Mouse (Mus musculus) layer of hippocampus, adult 9-11 months (tissue): Measurements from ENCODE around the gene Qsox2.

Experiments
- DNase-seq: peaks from one replicate; pipeline ENCODE4 v3.0.0; 2022

Qsox2 gene

DNA sequence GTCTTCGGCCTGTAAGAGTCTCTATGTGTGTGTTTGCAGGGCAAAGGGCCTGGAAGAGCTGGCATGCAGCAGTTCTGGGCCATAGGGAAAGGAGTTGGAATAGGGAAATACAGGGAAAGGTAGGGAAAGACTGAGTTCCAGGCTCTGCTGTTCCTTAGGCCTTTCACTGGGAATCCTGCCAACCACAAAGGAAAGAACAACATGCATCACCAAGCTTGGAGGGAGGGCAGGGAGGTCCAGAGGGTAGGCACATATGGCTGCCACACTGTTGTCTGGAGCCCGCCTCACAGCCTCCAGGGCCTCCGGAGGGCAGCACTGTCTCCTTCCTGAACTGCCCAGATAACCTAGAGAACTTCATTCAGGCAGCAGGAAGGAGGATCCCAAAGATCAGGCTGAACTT is 13.4 kb downstream of the Qsox2 start:
- no peak for DNase-seq

DNA sequence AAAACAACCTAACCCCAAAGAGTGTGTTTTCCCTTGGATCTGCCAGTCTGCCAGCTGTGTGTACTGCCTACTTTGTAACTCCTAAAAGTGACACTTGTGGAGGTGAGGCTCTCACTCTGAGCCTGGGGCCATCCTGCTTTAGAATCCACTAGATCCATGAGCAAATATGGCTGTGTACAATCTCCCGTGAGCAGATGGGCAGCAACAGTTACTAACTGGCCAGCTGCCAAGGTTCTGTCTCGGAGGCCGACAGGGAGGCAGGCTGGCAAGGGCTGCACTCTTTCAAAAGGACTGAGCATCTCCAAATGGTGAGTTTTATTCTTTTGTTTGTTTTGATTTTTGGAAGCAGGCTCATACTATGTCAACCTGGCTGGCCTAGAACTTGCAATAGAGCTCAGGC is 22.8 kb downstream of the Qsox2 start:
- DNase-seq = no peak

DNA sequence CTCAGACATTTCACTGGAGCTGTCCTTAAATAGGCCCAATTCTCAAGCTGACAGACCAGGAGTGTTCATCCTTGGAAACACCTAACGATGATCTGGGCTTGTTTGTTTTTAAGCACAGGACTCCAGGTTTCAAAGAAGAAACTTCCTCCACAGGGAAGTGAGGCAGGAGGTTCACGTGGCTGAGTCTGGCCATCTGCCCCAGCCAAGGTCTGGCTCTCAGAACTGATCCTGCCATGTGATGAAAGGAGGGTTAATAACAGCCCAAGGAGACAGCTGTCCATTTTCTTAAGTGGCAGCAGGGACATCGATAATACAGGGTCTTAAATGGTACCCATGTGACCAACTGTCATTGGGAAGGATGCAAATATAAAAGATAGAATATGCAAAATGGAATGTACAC is 27.8 kb downstream of the Qsox2 start:
- no peak for DNase-seq

DNA sequence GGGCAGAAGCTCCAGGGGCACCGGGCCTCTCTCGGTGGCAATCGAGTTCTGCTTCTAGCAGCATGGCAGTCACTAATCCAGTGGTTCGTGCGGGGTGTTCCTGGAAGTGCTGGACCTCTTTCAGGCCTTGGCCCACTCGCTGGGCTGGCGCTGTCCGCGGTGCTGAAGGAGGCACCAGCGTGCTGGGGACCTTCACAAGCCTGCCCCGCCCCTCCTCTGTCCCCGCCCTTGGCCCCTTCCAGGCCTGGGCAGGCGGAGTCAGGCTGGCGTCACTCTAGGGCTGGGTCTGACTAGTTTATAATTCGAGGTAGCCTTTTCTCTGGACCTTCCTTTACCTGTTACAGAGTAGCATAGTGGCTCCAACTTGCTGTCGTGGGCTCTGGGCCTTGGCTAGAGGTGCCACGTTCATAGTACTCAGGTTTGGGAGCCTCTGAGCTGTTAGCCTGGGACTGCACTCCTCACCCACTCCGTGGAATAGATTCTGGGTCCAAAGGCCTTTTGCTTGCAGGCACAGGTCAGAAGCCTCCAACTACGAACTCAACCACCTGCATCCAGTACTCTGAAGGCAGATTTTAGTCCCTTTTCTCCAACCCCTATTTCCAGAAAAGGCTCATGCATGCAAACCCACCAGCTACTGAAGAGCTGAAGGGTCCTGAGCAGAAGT is 29.1 kb downstream of the Qsox2 start, which contains the start of gene Lhx3:
Lhx3 (minus strand) TSS at position 164 of the 664 bp plus-strand sequence.
- no peak for DNase-seq

DNA sequence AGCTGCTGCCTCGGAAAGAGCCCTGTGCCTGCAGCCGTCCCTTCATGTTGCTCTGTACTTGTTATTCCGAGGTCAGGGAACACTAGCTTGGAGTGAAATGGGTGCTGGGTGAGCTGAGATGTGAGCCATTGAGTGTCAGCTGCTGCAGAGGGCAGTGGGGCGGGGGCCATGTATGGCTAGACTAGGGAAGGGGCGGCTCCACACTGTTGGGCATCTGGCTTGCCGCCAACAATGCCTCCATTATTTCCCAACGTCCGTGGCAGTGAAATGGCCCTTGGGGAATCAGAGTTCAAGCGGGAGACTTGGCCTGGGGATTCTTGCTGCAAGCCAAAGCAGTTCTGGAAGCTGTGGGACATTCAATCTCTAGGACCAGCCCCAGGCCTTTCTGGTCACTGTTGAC is 29.8 kb downstream of the Qsox2 start:
- no peak for DNase-seq

DNA sequence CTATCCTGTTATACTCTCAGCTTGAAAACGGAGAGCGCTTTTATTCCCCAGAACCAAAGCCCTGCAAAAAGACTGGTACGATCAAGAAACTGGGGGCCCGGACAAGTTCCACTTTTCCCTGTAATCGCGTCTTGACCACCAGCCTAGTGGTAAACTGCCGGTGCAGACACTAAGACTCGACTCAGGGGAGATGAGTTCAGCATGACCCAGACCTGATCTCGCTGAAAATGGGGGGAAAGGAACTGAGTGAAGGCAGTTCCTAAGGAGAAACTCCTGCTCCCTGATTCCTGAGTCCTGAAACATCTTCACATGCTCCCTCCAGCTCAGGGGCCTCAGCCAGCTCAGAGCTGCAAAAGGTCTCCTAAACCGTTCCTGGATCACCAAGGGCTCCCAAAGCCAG is 31.6 kb downstream of the Qsox2 start:
- DNase-seq = no peak

DNA sequence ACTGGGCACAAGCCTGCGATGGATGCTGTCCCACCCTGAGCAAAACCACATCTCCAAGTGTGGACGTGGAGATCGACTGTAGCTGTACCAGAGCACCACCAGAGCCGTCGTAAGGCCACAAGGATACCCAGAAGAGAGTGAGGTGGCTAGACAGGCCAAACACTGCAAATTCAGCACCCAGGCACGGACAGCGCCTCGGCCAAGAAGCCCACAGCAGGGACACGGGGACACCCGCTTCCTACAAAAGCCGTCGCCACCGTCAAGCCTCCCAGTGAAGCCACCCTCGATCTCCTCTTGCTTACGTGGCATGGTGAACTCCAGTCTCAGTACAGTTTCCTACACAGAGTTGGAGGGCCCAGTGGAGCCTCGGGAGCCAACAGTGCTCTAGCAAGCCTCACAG is 32.2 kb downstream of the Qsox2 start:
- DNase-seq = no peak

DNA sequence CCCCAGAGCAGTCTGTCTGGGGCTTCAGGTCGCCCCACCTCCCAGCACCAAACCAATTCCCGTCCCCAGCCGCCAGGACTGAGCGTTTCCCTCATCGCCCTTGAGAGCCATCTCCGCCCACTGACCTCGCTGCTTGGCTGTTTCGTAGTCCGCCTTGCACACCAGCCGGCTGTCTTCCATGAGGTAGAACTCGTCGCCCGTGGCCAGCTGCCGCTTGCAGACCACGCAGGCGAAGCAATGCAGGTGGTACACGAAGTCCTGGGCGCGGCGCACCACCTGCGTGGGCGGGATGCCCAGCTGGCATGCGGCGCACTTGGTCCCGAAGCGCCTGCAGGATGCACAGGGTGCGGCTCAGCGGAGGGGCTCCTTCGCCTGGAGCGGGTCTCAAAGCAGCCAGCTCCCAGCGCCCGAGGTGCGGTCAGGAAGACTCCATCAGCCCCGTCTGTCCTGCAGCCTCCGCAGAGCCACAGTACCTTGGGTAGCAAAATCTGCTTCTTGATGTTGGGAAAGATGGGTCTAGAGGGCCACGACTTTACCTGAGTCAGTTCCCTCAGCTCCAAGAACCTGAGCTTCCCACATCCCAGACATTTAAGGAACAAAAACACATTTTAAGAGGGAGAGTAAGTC is 34.4 kb downstream of the Qsox2 start:
- DNase-seq = no peak

DNA sequence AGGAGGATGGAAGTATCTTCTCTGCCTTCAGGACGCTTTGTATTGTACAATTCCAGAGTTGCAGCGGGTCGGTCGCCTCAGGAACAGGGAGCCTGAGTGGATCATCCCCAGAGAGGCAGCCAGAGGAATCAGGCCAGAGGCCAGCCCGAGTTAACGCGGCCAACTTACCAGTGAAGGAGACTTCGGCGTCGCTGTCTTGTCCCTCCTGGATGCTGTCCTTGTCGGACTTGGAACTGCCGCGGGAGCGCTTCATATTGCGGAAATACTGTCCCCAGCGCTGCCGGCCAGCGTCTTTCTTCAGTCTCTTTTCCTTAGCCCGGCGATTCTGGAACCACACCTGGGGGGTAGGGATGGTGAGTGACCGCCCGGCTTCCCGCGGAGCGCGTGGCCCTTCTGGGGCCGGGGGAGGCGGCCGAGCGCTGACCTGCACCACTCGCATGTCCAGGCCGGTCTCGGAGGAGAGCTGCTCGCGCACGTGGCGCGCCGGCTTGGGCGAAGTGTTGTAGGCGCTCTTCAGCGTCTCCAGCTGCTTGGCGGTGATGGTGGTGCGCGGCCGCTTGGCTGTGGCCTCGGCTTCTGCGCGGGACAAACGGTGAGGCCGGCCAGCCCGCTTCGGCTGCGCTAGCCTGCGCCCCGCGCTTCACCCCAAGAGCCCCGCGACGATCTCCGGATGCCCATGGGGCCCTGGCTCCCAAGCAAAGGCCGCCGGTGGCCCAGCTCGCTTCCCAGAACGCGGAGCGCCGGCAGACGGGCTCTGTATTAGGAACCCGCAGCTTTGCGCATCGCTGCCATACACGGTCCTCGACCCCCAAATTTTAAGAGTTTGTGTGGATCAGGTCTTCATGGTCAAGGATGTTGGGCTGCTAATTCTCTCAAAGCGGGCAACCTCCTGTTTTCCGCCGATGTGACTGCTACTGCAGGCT is 35.1 kb downstream of the Qsox2 start:
- no peak for DNase-seq

DNA sequence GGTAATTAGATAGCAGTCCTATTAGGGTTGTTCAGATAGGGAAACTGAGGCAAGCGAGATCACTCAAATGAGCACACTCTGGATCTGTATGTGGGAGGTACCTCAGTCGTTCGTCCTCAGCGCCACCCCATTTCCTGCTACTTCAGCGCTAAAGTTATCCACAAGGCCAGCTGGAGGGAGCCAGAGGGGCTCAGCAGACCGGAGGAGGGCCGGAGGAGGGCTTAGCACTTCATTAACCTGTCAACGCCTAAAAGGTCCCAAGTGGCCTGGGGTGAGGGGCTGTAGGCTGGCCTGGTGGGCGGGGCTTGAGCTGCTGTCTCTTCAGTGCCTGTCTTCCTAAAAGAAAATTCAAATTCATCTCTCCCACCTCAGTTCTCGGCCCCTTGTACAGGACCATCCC is 38.8 kb downstream of the Qsox2 start:
- DNase-seq = no peak

DNA sequence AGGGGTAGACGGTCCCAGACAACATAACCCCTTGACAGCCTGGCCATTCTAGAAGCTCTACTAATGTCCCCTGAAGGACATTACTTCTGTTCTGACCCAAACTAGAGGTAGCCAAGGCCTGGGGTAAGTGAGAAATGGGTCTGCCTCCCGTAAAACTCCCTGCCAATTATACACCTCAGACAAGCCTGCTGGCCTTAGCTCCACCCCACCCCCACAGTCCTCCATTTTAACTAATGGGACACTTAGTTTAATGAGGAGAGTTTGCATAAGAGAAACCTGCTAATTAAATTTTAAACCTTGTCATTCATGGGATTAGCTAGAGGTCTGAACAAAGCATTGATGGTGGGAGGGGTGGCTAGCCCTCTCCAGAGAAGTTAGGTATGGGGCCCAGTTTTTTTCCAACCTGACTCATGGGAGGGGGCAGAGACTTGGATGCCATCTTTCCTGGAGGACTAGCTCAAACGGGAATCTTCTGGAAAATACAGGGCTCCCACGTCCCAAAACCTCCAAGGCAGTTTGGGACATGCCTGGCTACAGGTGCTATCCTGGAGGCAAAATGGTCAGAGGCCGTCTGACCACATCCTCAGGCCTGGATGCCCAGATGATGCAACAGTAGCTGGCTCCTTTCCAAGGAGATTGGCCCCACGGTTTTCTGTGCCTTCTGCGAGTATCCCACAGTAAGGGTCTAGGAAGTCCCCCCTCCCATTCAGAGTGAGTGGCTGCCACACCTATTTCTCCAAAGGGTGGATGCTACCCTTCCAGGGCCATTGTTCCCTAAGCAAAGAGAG is 42.6 kb downstream of the Qsox2 start:
- DNase-seq = no peak

DNA sequence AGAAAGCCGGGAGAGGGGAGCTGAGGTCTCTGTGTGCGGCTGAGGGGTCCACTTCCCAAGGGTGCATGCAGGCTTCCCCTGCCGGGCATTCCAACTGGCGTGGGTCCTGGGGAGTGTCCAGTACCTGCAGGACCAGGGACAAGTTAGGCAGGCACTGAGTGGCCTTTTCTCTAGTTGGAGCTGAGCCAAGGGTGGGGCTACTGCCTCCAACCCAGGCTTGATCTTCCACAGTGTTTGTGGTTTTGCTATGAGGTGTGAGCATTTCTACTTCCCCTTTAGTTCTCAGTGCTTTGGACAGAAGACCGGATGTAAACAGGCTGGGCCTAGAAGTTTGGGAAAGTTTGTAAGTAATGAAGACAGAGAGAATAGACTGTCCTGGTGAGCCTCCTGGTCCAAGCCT is 48.8 kb downstream of the Qsox2 start:
- no peak for DNase-seq

DNA sequence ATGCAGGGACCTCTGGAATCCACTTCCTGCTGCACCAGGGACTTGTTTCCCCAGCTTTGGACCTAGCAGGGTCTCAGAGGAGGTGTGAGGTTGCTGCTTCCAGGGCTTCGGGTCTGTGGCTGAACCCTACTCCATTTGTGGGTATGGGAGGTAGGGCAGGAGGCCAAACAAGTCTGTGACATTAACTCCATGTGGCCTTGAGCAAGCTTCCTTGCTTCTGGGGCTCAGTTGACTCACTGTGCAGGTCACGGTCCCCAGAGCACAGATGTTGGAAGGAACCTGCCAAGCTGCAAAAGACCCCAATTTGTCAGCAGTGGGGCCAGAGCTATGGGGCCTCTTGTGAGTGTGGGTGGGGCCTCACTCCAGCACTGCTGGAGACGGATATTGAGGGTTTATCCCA is 53.0 kb downstream of the Qsox2 start:
- no peak for DNase-seq

DNA sequence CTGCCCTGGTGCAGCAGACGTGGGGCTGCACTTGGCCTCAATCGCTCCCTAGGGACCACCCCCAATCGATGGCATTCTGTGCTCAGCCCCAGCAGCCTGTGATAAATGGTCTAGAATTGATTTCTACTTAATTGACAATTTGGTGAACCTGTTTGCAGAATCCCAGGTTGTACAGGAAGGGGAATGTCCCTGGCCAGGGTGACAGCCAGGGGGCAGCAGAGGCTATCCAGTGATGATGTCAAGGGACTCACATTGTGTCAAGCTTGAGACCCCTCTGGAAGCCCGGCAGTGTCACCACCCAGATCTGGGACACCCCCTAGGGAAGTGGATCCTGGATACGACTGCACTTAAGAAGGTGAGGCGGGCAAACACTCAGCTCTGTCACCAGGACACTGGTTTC is 54.7 kb downstream of the Qsox2 start:
- DNase-seq = no peak

DNA sequence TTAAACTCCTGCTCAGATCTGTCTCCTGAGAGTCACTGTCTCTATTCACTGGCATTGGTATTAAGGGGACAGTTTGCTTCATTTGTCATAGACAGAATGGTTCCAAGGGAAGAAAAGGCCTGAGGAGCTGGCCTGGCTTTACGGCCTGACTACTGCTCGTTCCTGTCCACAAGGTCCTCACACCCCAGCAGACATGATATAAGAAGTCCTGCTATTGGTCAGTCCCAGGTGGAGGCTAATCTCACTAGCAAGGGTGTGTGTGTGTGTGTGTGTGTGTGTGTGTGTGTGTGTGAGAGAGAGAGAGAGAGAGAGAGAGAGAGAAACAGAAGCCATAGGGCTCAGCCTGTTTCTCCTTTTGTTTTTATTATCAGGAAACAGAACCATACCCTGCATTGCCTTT is 60.1 kb downstream of the Qsox2 start:
- no peak for DNase-seq

DNA sequence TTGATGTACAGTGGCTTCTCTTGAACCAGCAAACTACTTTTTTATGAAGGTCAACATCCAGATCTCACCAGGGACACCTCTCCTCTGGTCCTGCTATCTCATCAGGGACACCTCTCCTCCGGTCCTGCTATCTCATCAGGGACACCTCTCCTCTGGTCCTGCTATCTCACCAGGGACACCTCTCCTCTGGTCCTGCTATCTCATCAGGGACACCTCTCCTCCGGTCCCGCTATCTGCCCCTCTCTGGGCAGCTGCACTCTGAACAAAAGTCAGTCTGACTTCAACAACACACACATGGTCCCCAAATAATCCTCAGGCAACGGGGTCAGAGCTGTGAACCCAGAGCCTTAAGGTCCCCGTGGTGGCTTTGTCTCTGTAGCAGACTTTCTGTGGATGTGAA is 60.6 kb downstream of the Qsox2 start:
- no peak for DNase-seq

DNA sequence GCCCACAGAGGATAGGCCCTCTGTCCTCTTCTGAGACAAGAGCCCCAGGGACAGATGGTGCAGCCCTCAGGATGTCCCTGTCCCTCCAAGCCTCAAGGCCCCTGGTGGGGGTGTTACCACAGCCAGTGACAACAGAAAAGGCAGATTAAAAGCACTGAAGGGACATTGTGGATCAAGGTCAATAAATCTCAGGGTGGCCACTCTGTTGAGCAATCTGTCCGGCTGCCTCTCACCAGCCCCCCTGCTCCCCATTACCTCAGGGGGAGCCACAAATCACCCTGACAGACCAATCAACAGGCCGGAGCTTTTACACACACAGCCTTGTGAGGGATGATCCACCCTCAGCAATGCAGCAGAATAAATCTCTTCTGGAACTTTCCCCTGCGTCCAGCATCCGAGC is 62.1 kb downstream of the Qsox2 start:
- no peak for DNase-seq

DNA sequence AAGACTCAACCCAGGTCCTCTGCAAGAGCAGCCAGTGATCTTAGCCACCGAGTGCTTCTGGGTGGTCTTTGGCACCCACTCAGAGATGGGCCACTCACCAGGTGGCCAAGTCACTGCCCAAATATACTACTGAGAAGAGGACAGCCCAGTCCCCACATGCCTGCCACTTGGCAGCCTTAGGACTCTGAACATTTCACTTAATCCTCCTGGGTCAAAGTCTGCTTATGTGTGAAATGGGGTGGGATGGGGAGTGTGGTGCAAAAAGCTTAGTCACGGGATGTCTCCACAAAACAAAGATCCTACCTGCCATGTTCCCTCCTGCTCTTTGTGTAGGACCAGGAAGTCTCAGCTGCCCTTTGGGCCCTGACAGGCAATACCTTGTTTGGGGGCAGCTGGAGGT is 65.2 kb downstream of the Qsox2 start:
- no peak for DNase-seq

DNA sequence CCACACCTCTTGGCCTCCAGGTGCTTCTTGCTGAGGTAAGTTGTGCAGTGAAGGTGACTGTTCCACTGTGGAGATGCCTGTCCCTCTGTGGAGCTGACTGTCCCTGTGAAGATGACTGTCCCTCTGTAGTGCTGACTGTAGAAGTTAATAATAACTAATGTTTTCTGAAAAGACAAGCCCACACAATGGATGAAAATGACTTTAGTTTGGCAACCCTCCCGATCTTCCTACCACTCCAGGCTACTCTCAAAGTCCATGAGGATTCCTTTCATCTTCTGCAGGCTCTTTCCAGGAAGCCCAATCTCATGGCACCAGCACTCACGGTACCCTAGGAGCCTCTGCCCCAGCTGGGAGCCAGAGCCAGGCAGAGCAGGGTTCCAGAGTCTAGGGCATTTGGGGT is 66.9 kb downstream of the Qsox2 start:
- no peak for DNase-seq

DNA sequence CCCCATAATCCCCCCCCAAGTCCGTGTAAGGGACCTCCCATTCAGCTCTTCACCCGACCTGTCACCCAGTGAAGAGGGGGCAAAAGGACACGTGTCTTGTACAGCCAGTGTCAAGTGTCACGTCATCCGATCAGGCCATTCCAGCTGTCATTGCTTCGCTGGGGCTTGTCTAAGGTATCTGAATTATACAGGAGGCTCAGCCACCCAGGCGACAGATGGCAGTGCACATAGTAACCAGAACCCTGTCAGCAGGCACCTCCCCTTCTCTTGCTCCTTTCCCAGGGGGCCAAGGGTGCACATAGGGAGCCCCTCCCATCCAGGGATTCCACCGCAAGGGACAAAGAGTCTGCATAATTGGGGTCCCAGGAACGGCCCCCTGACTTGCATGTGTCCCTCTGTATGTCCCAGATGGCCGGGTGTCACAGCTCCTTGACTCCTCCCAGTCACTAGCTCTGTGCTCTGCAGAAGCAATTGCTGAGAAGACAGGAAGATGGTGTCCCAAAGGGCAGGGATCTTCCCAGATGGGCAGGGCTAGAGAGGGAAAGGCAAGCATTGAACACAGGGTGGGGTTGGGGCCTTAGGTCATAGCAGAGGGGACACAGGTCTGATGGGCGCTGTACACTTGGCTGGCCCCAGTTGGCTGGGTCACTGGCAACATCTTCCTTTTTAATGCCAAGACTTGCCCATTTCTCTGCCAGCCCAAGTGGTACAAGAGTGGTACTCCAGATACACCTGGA is 68.3 kb downstream of the Qsox2 start:
- DNase-seq = no peak

DNA sequence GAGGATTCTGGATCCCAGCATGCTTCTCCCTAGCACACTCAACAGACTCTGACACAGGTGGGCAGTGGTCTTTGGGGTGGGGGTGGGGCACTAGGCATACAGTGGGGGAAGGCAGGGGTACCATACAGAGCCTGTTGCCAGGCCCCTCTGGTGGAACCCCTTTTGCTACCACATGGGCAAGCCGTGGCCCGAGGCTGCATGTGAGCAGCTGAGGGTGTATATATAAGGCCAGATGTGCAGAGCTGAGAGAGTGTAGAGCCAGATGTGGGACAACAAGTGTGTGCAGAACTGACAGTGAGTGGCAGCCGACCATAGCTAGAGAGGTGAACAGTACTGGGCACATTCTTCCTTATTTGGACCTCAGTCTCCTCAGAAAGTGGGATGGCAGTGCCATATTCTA is 70.4 kb downstream of the Qsox2 start:
- DNase-seq = no peak
